Mouse (Mus musculus) heart, embryonic 11.5 days (tissue): ENCODE data around the gene Atg9a. TPM values are rescaled to one million over a fixed set of nuclear protein-coding genes. Genes with fewer than 3 reads are reported as not detected.

Experiments
- ATAC-seq: fragments of 200-750 bp; cut with Nextera tagmentation; replicated peaks from 2 replicates; pipeline ENCODE4 v1.8.0; 2017; ENCODE audit warnings: moderate library complexity; ENCODE audit not compliant: insufficient number of reproducible peaks, low FRiP score, low TSS enrichment
- H3K27ac ChIP-seq: fragments of 300-500 bp; sonication (generic); 2 replicates; pipeline ENCODE4 v1.5.1; 2014; ENCODE audit warnings: mild to moderate bottlenecking, low read depth, low read length
- H3K27me3 ChIP-seq: fragments of 300-500 bp; sonication (generic); 2 replicates; pipeline ENCODE4 v1.6.1; 2014; ENCODE audit warnings: mild to moderate bottlenecking, low read length, mixed read lengths; ENCODE audit not compliant: control insufficient read depth, insufficient read depth
- H3K36me3 ChIP-seq: fragments of 300-500 bp; sonication (generic); 2 replicates; pipeline ENCODE4 v1.6.1; 2014; ENCODE audit warnings: mild to moderate bottlenecking, low read length, moderate library complexity, mixed read lengths; ENCODE audit not compliant: control insufficient read depth, insufficient read depth
- H3K4me1 ChIP-seq: fragments of 300-500 bp; sonication (generic); 2 replicates; pipeline ENCODE4 v1.6.1; 2014; ENCODE audit warnings: low read length; ENCODE audit not compliant: control insufficient read depth, insufficient read depth
- H3K4me2 ChIP-seq: fragments of 300-500 bp; sonication (generic); 2 replicates; pipeline ENCODE4 v1.6.1; 2014; ENCODE audit warnings: mild to moderate bottlenecking, moderate library complexity
- H3K4me3 ChIP-seq: fragments of 300-500 bp; sonication (generic); 2 replicates; pipeline ENCODE4 v1.5.1; 2014; ENCODE audit warnings: low read depth, low read length
- H3K9ac ChIP-seq: fragments of 300-500 bp; sonication (generic); 2 replicates; pipeline ENCODE4 v1.6.1; 2014; ENCODE audit warnings: mild to moderate bottlenecking, low read depth, low read length, moderate library complexity
- H3K9me3 ChIP-seq: fragments of 300-500 bp; sonication (generic); replicated peaks from 2 replicates; pipeline ENCODE4 v1.6.1; 2016; ENCODE audit warnings: low read length; ENCODE audit not compliant: control insufficient read depth
- WGBS: fragments of 180-500 bp; shearing (Covaris S2); extraction: QIAGEN DNeasy Blood & Tissue Kit; methylation state at CpG from one replicate; pipeline ENCODE4 v1.1.7; 2014; ENCODE audit not compliant: insufficient replicate concordance; 5-methylcytosine and 5-hydroxymethylcytosine counted together
- polyA plus RNA-seq: library from polyadenylated mRNA; unstranded; fragments of >200 nt; fragmentation: Nextera tagmentation; extraction: Ambion mirVana; gene quantifications from 2 replicates; pipeline ENCODE4 v1.2.1, GENCODE M21; 2014

The Atg9a gene
- polyA plus RNA-seq, 1 experiment from 2014 or later: 22.7 TPM

DNA sequence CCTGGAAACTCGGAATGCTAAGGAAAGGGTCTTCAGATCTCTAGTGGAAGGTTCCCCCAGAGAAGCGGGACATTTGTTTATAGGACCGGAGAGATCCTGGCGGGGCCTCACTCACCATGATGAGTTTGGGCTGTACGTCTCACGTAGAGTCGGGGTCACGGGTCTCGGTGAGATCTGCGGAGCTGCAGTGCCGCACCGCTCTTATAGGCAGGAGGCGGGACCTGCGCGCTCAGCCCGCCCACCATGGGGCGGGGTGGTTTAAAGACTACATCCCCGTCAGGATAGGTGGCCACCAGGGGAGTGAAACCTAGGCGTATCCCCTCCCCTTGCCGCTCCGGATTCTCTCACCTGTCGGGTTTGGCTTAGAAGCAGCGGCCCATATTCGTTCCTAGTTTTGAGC lies 27.1 kb upstream of the Atg9a start:
- H3K4me2 ChIP-seq: peak overlapping the region; percentile 100
- H3K4me3 ChIP-seq: peak overlapping the region; percentile 67
- peak; percentile 86 for ATAC-seq
- H3K4me1 ChIP-seq: peaks cover 6% of the 10 kb centered on the region; the same call in 1 of the 2 replicates
- H3K9me3 ChIP-seq: no peaks in the 10 kb centered on the region
- H3K36me3 ChIP-seq: peaks cover 5% of the 10 kb centered on the region; the same call in 1 of the 2 replicates
- WGBS: under 1% methylated on average over 24 of the region's 24 CpGs
- H3K9ac ChIP-seq: peak overlapping the region; percentile 65
- H3K27me3 ChIP-seq: peaks cover 54% of the 10 kb centered on the region
- H3K27ac ChIP-seq: no peak overlapping the region

DNA sequence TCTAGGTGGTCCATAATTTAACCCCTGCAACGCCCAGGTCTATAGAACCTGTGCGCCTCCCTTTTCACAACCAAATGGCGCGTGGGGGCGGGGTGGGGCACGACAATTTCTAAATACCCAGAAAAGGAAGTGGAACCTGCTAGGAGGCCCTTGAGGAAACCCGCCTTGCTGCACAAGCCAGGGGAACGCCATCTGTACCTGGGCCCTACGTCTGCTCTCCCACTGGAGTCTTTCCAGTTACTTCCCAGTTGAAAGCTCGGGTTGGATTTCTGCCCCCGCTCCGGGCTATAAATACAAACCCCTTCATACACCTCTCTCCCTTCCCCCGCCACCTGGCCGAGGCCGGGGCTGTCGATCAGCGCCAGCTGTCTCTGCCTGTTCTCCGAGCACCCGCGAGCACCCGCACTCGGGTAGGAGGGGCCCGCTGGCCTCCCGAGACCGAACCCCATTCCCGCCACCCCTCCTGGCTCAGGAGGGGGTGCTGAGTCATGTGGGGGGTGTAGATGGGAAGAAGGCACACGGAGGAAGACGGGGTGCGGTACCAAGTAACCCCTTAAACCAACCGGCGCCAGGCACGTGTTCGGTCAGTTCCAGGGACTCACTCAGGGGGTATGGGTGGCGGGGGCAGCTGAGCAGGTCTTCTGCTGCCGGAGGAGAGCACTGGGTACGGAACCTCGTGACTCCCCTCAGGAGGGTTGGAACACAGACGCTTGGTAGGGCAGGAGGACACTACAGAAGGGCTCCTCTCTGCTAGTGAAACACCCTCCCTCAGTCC lies 26.4 kb upstream of the Atg9a start:
- 2% methylated on average over 38 of the region's 38 CpGs for WGBS
- Histone ChIP-seq H3K36me3 (peaks cover 8% of the 10 kb centered on the region), H3K9me3 (no peaks in the 10 kb centered on the region), H3K4me2 (peak overlapping the region; percentile 100), H3K27ac (no peak overlapping the region), H3K27me3 (peaks cover 54% of the 10 kb centered on the region), H3K9ac (peak overlapping the region; percentile 65), H3K4me1 (peaks cover 6% of the 10 kb centered on the region; the same call in 1 of the 2 replicates), H3K4me3 (peak overlapping the region; percentile 67)
- peak; percentile 43 for ATAC-seq

GRCm38 (mm10) chr1:75217893-75218226 lies 25.9 kb upstream of the Atg9a start:
- H3K9me3 ChIP-seq: no peaks in the 10 kb centered on the region
- H3K27ac ChIP-seq: no peak overlapping the region
- H3K36me3 ChIP-seq: peaks cover 9% of the 10 kb centered on the region
- peaks cover 53% of the 10 kb centered on the region for H3K27me3 ChIP-seq
- H3K9ac ChIP-seq: 0 out of 2 replicates have a peak overlapping the region, but pooled peaks have one; percentile 65
- H3K4me3 ChIP-seq: peak overlapping the region; percentile 67
- H3K4me1 ChIP-seq: peaks cover 8% of the 10 kb centered on the region
- no peak for ATAC-seq
- H3K4me2 ChIP-seq: peak overlapping the region; percentile 100
- WGBS: 2% methylated on average over 6 of the region's 6 CpGs

- Histone ChIP-seq H3K9ac (no peak overlapping the region), H3K4me3 (0 out of 2 replicates have a peak overlapping the region, but pooled peaks have one; percentile 67), H3K4me2 (peak overlapping the region; percentile 100), H3K27ac (no peak overlapping the region), H3K4me1 (peaks cover 13% of the 10 kb centered on the region), H3K36me3 (peaks cover 9% of the 10 kb centered on the region), H3K9me3 (no peaks in the 10 kb centered on the region), H3K27me3 (peaks cover 52% of the 10 kb centered on the region)
- 66% methylated on average over 13 of the region's 13 CpGs for WGBS
- no peak for ATAC-seq
These were observed 25.0 kb upstream of the Atg9a start for GRCm38 (mm10) chr1:75216797-75217585.

DNA sequence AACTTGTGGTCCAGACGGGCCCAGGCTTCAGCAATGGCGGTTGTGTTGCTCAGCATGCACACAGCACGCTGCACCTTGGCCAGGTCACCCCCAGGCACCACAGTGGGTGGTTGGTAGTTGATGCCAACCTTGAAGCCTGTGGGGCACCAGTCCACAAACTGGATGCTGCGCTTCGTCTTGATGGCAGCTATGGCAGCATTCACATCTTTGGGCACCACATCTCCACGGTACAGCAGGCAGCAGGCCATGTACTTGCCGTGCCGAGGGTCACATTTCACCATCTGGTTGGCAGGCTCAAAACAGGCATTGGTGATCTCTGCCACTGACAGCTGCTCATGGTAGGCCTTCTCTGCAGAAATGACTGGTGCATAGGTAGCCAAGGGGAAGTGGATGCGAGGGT lies 23.8 kb upstream of the Atg9a start:
- Histone ChIP-seq H3K4me3 (no peak overlapping the region), H3K27ac (no peak overlapping the region), H3K9ac (no peak overlapping the region), H3K36me3 (peaks cover 9% of the 10 kb centered on the region), H3K27me3 (peaks cover 42% of the 10 kb centered on the region), H3K4me1 (peaks cover 21% of the 10 kb centered on the region), H3K9me3 (no peaks in the 10 kb centered on the region), H3K4me2 (no peak overlapping the region)
- WGBS: 95% methylated on average over 9 of the region's 9 CpGs
- ATAC-seq: no peak

DNA sequence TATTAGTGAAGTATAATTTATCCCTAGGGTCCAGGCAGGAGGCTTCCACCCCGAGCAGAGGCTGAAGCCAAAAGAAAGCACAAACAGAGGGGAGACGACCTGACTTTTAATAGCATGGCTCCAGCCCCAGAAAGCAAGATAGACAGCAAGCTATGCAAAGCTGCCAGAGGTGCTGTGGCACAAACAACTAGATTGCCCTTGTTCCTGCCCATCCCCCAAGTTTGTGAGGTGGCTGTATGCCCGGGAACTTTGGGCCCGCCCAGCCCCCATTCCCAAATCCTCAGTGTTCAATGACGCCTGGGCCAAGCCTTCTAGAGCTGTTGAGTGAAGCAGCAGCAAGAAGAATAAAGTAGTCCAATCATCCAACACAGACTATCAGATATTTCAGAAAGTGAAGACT lies 22.9 kb upstream of the Atg9a start:
- no peak overlapping the region for H3K27ac ChIP-seq
- H3K4me3 ChIP-seq: no peak overlapping the region
- no peak for ATAC-seq
- H3K9ac ChIP-seq: no peak overlapping the region
- no peak overlapping the region for H3K4me2 ChIP-seq
- 71% methylated on average over 5 of the region's 5 CpGs for WGBS
- peaks cover 33% of the 10 kb centered on the region for H3K27me3 ChIP-seq
- peaks cover 9% of the 10 kb centered on the region for H3K36me3 ChIP-seq
- H3K4me1 ChIP-seq: peaks cover 25% of the 10 kb centered on the region
- H3K9me3 ChIP-seq: no peaks in the 10 kb centered on the region

GRCm38 (mm10) chr1:75214442-75214841 lies 22.4 kb upstream of the Atg9a start:
- Histone ChIP-seq H3K4me1 (peaks cover 23% of the 10 kb centered on the region), H3K27me3 (peaks cover 33% of the 10 kb centered on the region), H3K4me2 (no peak overlapping the region), H3K27ac (no peak overlapping the region), H3K9ac (no peak overlapping the region), H3K36me3 (peaks cover 9% of the 10 kb centered on the region), H3K4me3 (no peak overlapping the region), H3K9me3 (no peaks in the 10 kb centered on the region)
- ATAC-seq: no peak
- 70% methylated on average over 2 of the region's 2 CpGs for WGBS

DNA sequence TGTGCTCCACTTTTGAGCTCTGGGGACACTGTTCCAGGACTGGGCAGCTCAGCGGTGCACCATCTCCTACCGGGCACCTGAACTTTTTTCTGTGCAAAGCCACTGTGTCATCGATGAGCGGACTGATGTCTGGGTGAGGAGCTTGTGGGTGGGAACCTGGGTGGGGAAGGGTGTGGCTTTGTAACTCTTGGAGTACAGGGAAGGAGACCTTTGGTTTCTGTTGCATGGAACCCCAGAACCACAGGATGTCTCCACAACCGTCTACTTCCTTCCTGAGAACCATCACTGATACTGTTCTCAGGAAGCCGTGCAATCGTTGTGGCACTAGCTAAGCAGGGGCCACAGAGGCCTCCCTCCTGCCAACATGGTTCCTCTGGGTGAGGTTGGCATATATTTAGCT lies 21.1 kb upstream of the Atg9a start:
- WGBS: 79% methylated on average over 7 of the region's 7 CpGs
- peaks cover 32% of the 10 kb centered on the region for H3K27me3 ChIP-seq
- H3K27ac ChIP-seq: no peak overlapping the region
- no peak overlapping the region for H3K4me2 ChIP-seq
- H3K9me3 ChIP-seq: no peaks in the 10 kb centered on the region
- peaks cover 9% of the 10 kb centered on the region for H3K36me3 ChIP-seq
- H3K4me3 ChIP-seq: no peak overlapping the region
- ATAC-seq: no peak
- H3K9ac ChIP-seq: no peak overlapping the region
- H3K4me1 ChIP-seq: peaks cover 22% of the 10 kb centered on the region
